Mouse (Mus musculus): ENCODE results near the gene Apoa2. TPM values are rescaled to one million over a fixed set of nuclear protein-coding genes. Genes with fewer than 3 reads are reported as not detected.
"Not testable (repeated sequence)": the region's sequence is repeated elsewhere in the genome, so short reads cannot be mapped to it uniquely, and the experiment has no call there.

Apoa2 gene
- polyA plus RNA-seq, 1 experiment from 2014 or later = 347 TPM

DNA sequence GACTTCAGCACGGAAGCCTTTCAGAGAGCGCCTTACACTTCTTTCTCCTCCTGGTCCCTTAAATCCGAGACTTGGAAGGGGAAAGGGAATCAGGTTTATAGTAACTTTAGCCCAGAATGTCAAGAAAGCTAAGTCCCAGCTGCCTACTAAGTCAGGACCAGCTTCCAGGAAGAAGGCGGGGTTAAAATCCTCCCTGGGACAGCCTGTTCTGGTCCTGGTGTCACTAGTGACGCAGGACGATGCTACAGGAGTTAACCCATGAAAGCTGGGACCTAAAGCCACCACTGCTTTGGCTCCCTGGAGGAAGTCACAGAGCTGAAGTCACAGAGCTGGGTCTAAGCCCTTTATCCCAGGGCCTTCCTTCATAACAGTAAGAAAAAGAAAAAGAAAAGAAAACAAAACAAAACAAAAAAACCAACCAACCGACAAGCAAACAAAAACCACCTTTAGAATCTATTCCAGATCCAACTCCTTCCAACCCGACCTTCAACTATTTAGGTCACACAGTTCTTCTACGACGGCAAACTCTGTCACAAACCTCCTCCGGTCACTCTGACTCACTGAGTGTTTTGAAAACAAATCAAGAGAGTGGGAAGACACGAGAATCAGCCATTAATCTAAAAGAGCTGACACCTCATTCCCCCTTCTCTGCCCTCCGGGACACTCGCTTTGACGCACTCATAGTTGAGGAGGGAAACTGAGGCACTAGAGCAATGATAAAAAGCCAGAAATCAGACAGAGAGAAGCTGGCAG is 15.3 kb downstream of the Apoa2 start:
- Histone ChIP-seq H3K9me3 (replicated peaks; ENCODE audit: control insufficient read depth, low read length) (no peaks in the 10 kb centered on the region), H3K27me3 (ENCODE audit: control insufficient read depth, insufficient read depth, low read length) (no peaks in the 10 kb centered on the region), H3K4me1 (ENCODE audit: control insufficient read depth, insufficient read depth, low read length) (0 out of 2 replicates have a peak, but pooled peaks cover 2% of the 10 kb centered on the region), H3K4me3 (replicated peaks; ENCODE audit: low read length) (no peak overlapping the region), H3K27ac (ENCODE audit: low read length) (no peak overlapping the region), H3K4me2 (ENCODE audit: low read depth, low read length) (no peak overlapping the region), H3K9ac (ENCODE audit: low read length) (no peak overlapping the region), H3K36me3 (ENCODE audit: control insufficient read depth, insufficient read depth, low read length) (peaks cover 37% of the 10 kb centered on the region)
- no peak for ATAC-seq (ENCODE audit: insufficient read depth, low FRiP score)
- 58% methylated on average over 15 of the region's 15 CpGs for WGBS

DNA sequence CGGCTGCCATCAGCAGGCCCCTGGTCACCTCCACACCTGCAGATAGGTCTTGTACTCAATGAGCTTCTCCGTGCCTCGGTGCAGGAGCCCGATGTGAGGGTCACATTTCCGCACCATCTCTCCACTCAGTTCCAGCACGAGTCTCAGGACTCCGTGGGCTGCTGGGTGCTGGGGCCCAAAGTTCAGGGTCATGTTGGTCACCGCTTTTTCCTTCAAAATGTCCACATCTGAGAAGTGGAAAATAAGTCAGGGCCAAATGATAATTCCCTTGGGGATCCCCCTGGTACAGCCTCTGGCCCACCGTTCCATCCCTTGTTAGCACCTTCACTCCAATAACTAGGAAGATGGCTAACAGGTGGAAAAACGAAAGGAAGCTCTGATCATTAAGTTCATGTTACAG is 16.1 kb downstream of the Apoa2 start:
- Histone ChIP-seq H3K4me3 (replicated peaks; ENCODE audit: low read length) (no peak overlapping the region), H3K27me3 (ENCODE audit: control insufficient read depth, insufficient read depth, low read length) (no peaks in the 10 kb centered on the region), H3K9me3 (replicated peaks; ENCODE audit: control insufficient read depth, low read length) (no peaks in the 10 kb centered on the region), H3K36me3 (ENCODE audit: control insufficient read depth, insufficient read depth, low read length) (peaks cover 36% of the 10 kb centered on the region), H3K4me1 (ENCODE audit: control insufficient read depth, insufficient read depth, low read length) (peaks cover 7% of the 10 kb centered on the region), H3K27ac (ENCODE audit: low read length) (no peak overlapping the region), H3K4me2 (ENCODE audit: low read depth, low read length) (no peak overlapping the region), H3K9ac (ENCODE audit: low read length) (no peak overlapping the region)
- no peak for ATAC-seq (ENCODE audit: insufficient read depth, low FRiP score)
- 92% methylated on average over 10 of the region's 10 CpGs for WGBS

DNA sequence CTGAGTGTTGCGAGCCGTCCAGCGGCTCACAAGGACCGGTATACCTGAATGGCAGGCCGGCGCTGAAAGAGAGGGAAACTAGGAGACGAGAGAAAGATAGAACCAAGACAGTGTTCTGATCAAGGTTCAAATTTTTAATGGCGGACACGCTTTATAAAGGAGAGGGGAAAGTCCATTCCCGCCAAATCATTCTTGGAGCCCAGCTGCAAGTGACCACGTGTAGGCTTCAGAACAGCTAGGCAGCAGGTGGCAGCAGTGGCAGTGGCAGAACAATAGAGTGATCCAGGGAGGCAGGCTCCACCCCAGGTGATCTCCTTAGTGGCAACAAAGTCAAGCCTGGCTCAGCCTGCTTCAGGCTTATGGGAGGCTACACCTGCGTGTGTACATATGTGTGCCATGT is 17.1 kb downstream of the Apoa2 start:
- ATAC-seq (ENCODE audit: insufficient read depth, low FRiP score); H3K9ac ChIP-seq (ENCODE audit: low read length); H3K9me3 ChIP-seq (replicated peaks; ENCODE audit: control insufficient read depth, low read length); H3K4me3 ChIP-seq (replicated peaks; ENCODE audit: low read length); H3K4me2 ChIP-seq (ENCODE audit: low read depth, low read length); H3K27ac ChIP-seq (ENCODE audit: low read length); H3K27me3 ChIP-seq (ENCODE audit: control insufficient read depth, insufficient read depth, low read length): not testable (repeated sequence)
- WGBS = 79% methylated on average over 12 of the region's 12 CpGs
- Histone ChIP-seq H3K4me1 (ENCODE audit: control insufficient read depth, insufficient read depth, low read length) (peaks cover 12% of the 10 kb centered on the region), H3K36me3 (ENCODE audit: control insufficient read depth, insufficient read depth, low read length) (peaks cover 28% of the 10 kb centered on the region)

DNA sequence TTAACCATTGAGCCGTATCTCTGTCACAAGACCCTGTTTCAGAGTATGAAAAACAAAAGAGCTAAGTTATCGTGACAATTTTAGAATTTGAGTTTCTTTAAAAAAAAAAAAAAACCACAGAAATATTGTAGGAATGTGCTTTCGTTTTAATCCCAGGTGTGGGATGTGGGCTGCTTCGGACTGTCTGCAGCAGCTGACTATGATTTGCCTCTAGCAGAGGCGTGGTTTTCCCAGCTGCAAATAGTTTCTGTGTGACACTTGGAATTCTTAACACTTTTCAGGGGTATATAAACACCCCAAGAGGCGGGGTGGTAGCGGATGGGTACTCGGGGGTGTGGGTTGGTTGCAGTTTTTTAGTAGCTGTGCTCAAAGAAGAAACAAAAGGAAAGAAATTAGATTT is 20.5 kb downstream of the Apoa2 start:
- peaks cover 13% of the 10 kb centered on the region; the same call in 1 of the 2 replicates for H3K36me3 ChIP-seq (ENCODE audit: control insufficient read depth, insufficient read depth, low read length)
- H3K4me1 ChIP-seq (ENCODE audit: control insufficient read depth, insufficient read depth, low read length) = peaks cover 30% of the 10 kb centered on the region
- no peak overlapping the region for H3K4me3 ChIP-seq (replicated peaks; ENCODE audit: low read length)
- no peaks in the 10 kb centered on the region for H3K9me3 ChIP-seq (replicated peaks; ENCODE audit: control insufficient read depth, low read length)
- ATAC-seq (ENCODE audit: insufficient read depth, low FRiP score) = no peak
- no peaks in the 10 kb centered on the region for H3K27me3 ChIP-seq (ENCODE audit: control insufficient read depth, insufficient read depth, low read length)
- no peak overlapping the region for H3K27ac ChIP-seq (ENCODE audit: low read length)
- no peak overlapping the region for H3K9ac ChIP-seq (ENCODE audit: low read length)
- WGBS = 81% methylated on average over 8 of the region's 8 CpGs
- H3K4me2 ChIP-seq (ENCODE audit: low read depth, low read length) = peak overlapping the region; percentile 75; the same call in 1 of the 2 replicates

DNA sequence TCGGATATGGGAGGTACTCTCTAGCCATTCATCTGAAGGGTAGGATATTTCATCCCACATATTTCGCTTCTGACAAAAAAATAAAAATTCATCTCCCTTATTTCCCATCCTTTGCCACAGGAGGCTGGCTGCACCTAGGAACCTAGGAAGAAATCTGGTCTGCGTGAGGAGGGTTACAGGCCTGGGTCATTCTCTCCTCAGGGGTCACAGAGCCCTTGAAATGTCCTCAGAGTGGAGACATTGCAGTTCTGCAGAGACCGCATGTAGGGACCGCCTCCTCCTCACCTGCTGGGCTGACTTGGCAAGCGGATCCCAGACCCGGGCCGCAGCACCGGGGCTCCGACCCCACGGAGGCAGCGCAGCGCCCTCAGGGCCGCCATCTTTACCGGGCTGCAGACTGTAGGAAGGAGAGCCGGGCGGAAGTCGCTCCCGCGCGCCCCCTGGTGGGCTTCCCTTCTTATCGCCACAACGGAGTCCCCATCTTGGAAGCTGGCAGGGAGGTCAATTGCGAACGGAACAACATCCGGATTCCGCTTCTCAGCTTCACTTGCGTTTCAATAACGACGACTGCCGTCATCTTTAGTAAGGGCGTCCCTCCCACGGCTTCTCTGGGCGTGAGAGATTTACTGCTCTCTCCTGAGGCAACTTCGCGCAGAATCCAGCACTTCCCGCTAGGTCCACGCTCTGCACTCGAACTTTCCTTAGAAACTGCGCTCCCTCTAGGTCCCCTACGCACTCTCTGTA is 22.0 kb downstream of the Apoa2 start:
- WGBS = under 1% methylated on average over 41 of the region's 41 CpGs

DNA sequence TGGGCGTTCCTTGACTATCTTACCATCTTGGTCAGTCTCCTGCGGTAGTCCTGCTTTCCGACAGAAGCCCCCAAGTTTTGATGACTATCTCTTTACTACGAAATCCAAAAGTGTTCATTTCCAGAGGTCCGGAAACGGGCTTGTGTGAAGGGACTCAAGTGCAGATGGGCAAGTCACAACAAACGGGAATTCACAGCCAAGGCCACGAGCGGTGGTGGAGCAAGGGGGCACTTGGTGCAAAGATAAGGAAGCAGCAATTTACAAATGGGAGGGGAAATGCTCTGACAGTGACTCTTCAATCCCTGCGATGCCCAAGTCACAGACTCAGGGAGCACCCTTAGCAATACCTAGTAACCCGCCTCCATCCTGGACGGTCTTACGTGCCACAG is 22.6 kb downstream of the Apoa2 start:
- Histone ChIP-seq H3K4me3 (replicated peaks; ENCODE audit: low read length) (peak overlapping the region; percentile 50), H3K36me3 (ENCODE audit: control insufficient read depth, insufficient read depth, low read length) (0 out of 2 replicates have a peak, but pooled peaks cover 10% of the 10 kb centered on the region), H3K27ac (ENCODE audit: low read length) (peak overlapping the region; percentile 97), H3K9ac (ENCODE audit: low read length) (peak overlapping the region; percentile 70), H3K9me3 (replicated peaks; ENCODE audit: control insufficient read depth, low read length) (no peaks in the 10 kb centered on the region), H3K4me2 (ENCODE audit: low read depth, low read length) (peak overlapping the region; percentile 59), H3K4me1 (ENCODE audit: control insufficient read depth, insufficient read depth, low read length) (peaks cover 39% of the 10 kb centered on the region), H3K27me3 (ENCODE audit: control insufficient read depth, insufficient read depth, low read length) (no peaks in the 10 kb centered on the region)
- 8% methylated on average over 13 of the region's 13 CpGs for WGBS
- ATAC-seq (ENCODE audit: insufficient read depth, low FRiP score) = 0 out of 2 replicates have a peak, but pooled peaks have one; percentile 0

More for the DNA sequence above, 22.0 kb downstream of the Apoa2 start:
- 0 out of 2 replicates have a peak, but pooled peaks cover 10% of the 10 kb centered on the region for H3K36me3 ChIP-seq (ENCODE audit: control insufficient read depth, insufficient read depth, low read length)
- peak overlapping the region; percentile 75 for H3K4me2 ChIP-seq (ENCODE audit: low read depth, low read length)
- peaks cover 33% of the 10 kb centered on the region for H3K4me1 ChIP-seq (ENCODE audit: control insufficient read depth, insufficient read depth, low read length)
- peak overlapping the region; percentile 83 for H3K4me3 ChIP-seq (replicated peaks; ENCODE audit: low read length)
- H3K27me3 ChIP-seq (ENCODE audit: control insufficient read depth, insufficient read depth, low read length) = no peaks in the 10 kb centered on the region
- H3K9me3 ChIP-seq (replicated peaks; ENCODE audit: control insufficient read depth, low read length) = no peaks in the 10 kb centered on the region
- H3K27ac ChIP-seq (ENCODE audit: low read length) = peak overlapping the region; percentile 97
- H3K9ac ChIP-seq (ENCODE audit: low read length) = peak overlapping the region; percentile 97
- ATAC-seq (ENCODE audit: insufficient read depth, low FRiP score) = peak; percentile 91

DNA sequence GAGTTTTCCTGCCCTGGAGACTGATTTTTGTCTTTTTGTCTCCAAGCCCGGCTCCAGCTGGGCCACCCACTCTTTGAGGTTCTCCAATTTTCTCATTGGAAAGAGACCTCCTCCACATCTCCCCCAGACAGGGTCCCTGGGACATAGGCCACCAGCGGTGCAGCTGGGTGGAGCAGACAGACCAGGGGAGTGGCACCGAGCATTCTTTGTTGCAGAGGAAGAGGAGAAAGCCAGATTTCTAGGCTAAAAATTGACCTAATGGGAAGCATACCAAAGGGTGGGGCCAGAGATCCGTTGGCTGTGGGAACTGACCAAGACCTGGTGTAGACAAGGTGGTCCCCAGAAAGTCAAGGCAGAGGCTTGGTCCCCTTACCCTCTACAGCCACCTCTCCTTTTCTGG is 23.1 kb downstream of the Apoa2 start:
- peak overlapping the region; percentile 59 for H3K4me2 ChIP-seq (ENCODE audit: low read depth, low read length)
- 14% methylated on average over 4 of the region's 4 CpGs for WGBS
- H3K4me1 ChIP-seq (ENCODE audit: control insufficient read depth, insufficient read depth, low read length) = peaks cover 44% of the 10 kb centered on the region
- no peak for ATAC-seq (ENCODE audit: insufficient read depth, low FRiP score)
- H3K36me3 ChIP-seq (ENCODE audit: control insufficient read depth, insufficient read depth, low read length) = 0 out of 2 replicates have a peak, but pooled peaks cover 12% of the 10 kb centered on the region
- H3K9ac ChIP-seq (ENCODE audit: low read length) = peak overlapping the region; percentile 70
- H3K9me3 ChIP-seq (replicated peaks; ENCODE audit: control insufficient read depth, low read length) = no peaks in the 10 kb centered on the region
- H3K27ac ChIP-seq (ENCODE audit: low read length) = peak overlapping the region; percentile 97
- no peaks in the 10 kb centered on the region for H3K27me3 ChIP-seq (ENCODE audit: control insufficient read depth, insufficient read depth, low read length)
- peak overlapping the region; percentile 50 for H3K4me3 ChIP-seq (replicated peaks; ENCODE audit: low read length)

DNA sequence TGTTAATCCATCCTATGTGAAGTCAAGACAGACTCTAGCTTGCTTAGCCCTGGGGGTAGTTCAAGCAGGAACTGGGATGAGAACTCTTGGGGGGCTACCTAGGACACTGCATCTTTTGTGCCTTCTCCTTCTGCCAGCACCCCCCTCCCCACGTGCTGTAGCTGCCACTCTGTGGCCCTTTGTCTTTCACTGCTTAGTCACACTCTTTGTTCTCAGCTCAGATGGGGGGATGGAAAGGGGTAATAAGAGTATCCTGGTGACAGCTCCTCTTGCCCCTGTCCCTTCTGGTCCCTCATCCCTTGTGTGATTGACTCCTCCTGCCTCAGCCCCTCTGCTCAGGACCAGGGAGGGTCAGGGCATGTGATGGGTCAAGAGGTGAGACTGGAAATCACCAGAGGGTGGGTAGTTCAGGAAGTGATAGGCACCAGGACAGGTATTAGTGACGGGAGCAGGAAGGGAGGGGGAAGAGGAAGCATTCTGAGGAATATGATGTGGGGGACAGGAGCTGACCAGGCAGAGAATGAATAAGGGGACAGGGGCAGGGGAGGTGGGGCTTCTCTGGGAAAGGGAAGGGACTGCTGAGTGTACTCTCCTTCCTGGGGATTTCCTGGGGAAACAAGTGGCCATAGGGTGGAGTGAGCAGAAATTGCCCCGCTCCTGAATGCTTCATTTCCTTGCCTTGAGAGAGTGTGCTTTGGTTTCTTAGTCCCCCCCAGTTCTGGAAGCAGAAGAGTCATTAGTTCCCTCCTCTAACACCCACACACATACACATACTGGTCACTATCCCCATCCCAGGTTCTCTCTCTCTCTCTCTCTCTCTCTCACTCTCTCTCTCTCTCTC is 23.8 kb downstream of the Apoa2 start:
- Histone ChIP-seq H3K27me3 (ENCODE audit: control insufficient read depth, insufficient read depth, low read length) (no peaks in the 10 kb centered on the region), H3K4me2 (ENCODE audit: low read depth, low read length) (0 out of 2 replicates have a peak overlapping the region, but pooled peaks have one; percentile 59), H3K4me1 (ENCODE audit: control insufficient read depth, insufficient read depth, low read length) (peaks cover 46% of the 10 kb centered on the region), H3K4me3 (replicated peaks; ENCODE audit: low read length) (no peak overlapping the region), H3K36me3 (ENCODE audit: control insufficient read depth, insufficient read depth, low read length) (0 out of 2 replicates have a peak, but pooled peaks cover 9% of the 10 kb centered on the region), H3K27ac (ENCODE audit: low read length) (peak overlapping the region; percentile 97), H3K9me3 (replicated peaks; ENCODE audit: control insufficient read depth, low read length) (no peaks in the 10 kb centered on the region), H3K9ac (ENCODE audit: low read length) (no peak overlapping the region)
- WGBS = 54% methylated on average over 3 of the region's 3 CpGs
- ATAC-seq (ENCODE audit: insufficient read depth, low FRiP score) = no peak
